Mouse (Mus musculus) liver, adult 2 months (tissue): ENCODE data around the gene Cct8l1.

Experiments
- CTCF ChIP-seq: fragments of 200-500 bp; IDR thresholded peaks from 2 replicates; pipeline ENCODE4 v1.5.1; 2011; ENCODE audit warnings: low read depth, low read length, control low read depth
- POLR2A ChIP-seq: fragments of 200-500 bp; IDR thresholded peaks from 2 replicates; pipeline ENCODE4 v1.6.1; 2011; ENCODE audit warnings: low read length, control low read depth; ENCODE audit not compliant: insufficient read depth; ENCODE audit errors: extremely low read depth

GRCm38 (mm10) chr5:25506041-25506440, 9.8 kb upstream of the Cct8l1 start:
- TF ChIP-seq CTCF (no peak), POLR2A (no peak)
